Mouse (Mus musculus): ENCODE measurements around the gene Wdr11.

DNA sequence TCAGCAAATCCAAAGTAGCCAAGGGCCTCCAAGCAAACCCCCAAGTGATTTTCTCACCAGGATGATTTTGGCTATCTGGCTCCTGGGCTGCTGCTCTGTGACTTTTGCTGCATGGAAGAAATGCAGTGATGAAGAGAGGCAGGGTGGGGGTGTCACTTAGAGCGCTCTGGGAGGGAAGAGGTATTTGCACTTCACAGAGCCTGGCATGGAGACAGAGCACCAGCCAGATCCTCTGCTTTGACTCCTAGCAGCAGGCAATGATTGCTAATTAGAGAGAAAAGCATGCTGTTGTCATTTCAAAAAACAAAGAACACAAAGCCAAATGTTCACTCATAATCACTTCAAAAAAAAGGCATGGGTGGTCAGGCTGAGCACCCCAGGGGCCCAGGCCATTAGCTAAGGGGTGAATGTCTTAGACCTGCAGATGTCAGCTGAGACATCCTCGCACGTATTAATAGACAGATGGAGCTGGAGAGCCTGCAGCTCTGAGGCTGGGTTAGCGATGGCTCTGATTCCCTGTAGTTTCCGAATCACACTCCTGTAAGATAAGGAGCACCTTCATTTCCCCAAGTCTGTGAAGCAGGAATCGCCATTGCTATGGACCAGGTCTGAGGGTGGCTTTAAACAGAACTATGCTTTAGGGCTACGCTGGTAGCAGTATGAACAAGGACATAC, 16.4 kb upstream of the Wdr11 start:
- TF ChIP-seq CTCF (IDR thresholded peaks at IDR 0.05) (no peak), POLR2A (IDR thresholded peaks at IDR 0.05; ENCODE audit: insufficient read depth, low read depth, low read length) (no peak), EP300 (IDR thresholded peaks at IDR 0.05; ENCODE audit: insufficient read depth, low read depth, low read length) (no peak)
